Mouse (Mus musculus) gastrocnemius, postnatal 25 days (tissue): ENCODE measurements around the gene Magee2. TPM values are rescaled to one million over a fixed set of nuclear protein-coding genes. Genes with fewer than 3 reads are reported as not detected.
"Not testable (repeated sequence)": the region's sequence is repeated elsewhere in the genome, so short reads cannot be mapped to it uniquely, and the experiment has no call there.

ENCODE experiments used
- DNase-seq: peaks from one replicate; pipeline ENCODE4 v3.0.0; 2022
- long read RNA-seq, 2 experiments: library from polyadenylated mRNA; stranded (forward); transcript quantifications; one replicate each; pipeline ENCODE4 v2.0.0; 2021
- total RNA-seq, 2 experiments: library from RNA; stranded (reverse); gene quantifications; 1 replicate in 1 of 2; 2 replicates in 1 of 2; pipeline ENCODE4 v1.2.3; 2021

Gene Magee2
- total RNA-seq: not detected
- long read RNA-seq, experiment 1: 0 reads
- long read RNA-seq, experiment 2: 0 reads

- DNase-seq: no peak
Measured at GRCm38 (mm10) chrX:104856751-104857341, at the start of gene Magee2. TSS of gene Magee2 (minus strand) at chrX:104857267.

- no peak for DNase-seq
Measured at GRCm38 (mm10) chrX:104853610-104854009, 3.5 kb downstream of the Magee2 start.

- DNase-seq: not testable (repeated sequence)
Measured at GRCm38 (mm10) chrX:104817583-104817982, 39.5 kb downstream of the Magee2 start.

GRCm38 (mm10) chrX:104816987-104817386 is 40.1 kb downstream of the Magee2 start:
- DNase-seq: not testable (repeated sequence)

GRCm38 (mm10) chrX:104813704-104814103 is 43.4 kb downstream of the Magee2 start:
- DNase-seq: not testable (repeated sequence)

Other genes starting within 250 kb of the Magee2 start
- under 1 TPM; 0.21 to 0.26 TPM for gene Zdhhc15, start 186.2 kb downstream of the Magee2 start, total RNA-seq
- 1 to 10 TPM; 6.0 to 8.6 TPM for gene Pbdc1, start 222.5 kb upstream of the Magee2 start, total RNA-seq